Mouse (Mus musculus): ENCODE data around the gene Nfkbid.

DNA sequence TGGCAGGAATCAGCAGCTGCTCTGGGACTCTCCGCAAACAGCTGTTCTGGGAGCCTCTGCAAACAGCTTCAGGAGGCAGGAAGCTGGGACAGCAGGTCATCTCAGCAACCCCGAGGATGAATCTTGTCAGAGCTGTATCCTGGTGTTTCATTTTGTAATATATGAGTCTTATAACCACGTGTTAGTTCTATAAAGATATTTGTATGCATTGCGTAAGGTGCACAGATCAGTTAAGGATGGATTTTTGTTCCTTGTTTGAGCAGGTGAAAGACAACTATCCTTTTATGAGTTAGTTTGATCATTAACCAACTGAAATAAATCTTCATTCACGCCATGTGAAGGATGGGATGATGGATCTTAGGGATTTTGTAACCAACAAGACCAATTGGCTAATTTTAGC, 41.5 kb upstream of the Nfkbid start:
- TF ChIP-seq CTCF (IDR thresholded peaks at IDR 0.05; ENCODE audit: borderline replicate concordance, extremely low read depth, insufficient read depth, insufficient read length), result no peak
- TF ChIP-seq POLR2A (IDR thresholded peaks at IDR 0.05; ENCODE audit: borderline replicate concordance, extremely low read depth, insufficient read depth, insufficient read length, poor library complexity, severe bottlenecking), result no peak
